Mouse (Mus musculus) kidney, adult 9 months (tissue): ENCODE measurements around the gene Zc3h6.
A peak's percentile ranks its signal among the peaks of the same experiment; 100 is the strongest.

Source experiments
- DNase-seq: peaks from one replicate; pipeline ENCODE4 v3.0.0; 2022

Zc3h6 gene

GRCm38 (mm10) chr2:129038426-129038936, 71.3 kb downstream of the Zc3h6 start:
- no peak for DNase-seq

- DNase-seq: no peak
Observed at GRCm38 (mm10) chr2:129038937-129039631, 71.9 kb downstream of the Zc3h6 start.

GRCm38 (mm10) chr2:129040567-129040966, 73.4 kb downstream of the Zc3h6 start:
- DNase-seq: no peak

DNA sequence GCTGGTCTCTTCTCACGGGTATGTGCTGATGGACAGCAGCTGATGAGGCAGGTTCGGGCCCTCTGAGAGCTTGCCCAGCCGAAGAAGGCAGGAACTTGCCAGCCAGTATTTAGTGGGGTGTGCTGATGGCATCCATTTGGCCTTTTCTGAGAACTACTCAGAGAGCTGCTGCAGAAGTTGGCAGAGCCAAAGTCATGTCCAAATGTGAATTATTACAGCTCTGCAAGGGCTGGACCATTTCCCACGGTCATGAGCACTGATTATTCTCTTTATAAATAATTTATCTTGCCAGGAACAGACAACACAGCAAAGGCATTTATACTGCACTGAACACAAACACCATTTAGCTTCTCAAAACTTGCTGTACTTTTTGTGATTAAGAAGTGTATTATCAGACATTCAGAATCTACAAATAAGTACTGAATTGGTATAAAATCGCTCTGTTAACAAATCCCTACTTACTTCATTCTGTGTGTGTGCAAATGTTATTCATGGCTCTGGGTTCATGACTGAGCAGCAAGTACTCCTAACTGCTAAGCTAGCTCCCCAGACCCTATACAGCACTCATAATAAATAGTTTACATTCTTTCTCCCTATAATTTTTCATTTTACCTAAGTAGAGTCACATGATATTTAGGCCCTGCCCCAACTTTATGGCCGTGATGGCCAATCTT, 79.1 kb downstream of the Zc3h6 start:
- peak; percentile 8 for DNase-seq

- DNase-seq: no peak
Observed at GRCm38 (mm10) chr2:129046846-129047196, 79.6 kb downstream of the Zc3h6 start.

DNA sequence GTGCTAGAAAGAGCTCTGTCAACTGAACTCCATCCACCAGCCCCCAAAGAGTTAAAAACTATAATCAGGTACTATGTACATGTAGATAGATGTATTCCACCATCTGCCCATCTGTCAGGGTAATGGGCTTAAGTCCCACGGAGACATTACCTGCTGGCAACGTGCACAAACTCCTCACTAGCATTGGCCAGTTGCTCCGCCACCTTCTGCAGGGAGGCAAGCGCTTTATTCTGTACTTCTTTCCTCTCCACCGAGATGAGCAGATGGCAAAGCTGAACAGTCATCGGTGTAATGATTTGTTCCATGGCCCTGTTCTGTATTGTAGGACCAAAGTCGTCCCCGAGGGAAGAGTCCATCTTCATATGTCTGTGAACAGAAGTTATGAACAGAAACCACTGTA, 80.6 kb downstream of the Zc3h6 start, which contains the start of gene Vinac1:
TSS of gene Vinac1 (minus strand) at position 362 of the 400 bp plus-strand sequence.
- DNase-seq: no peak

- no peak for DNase-seq
Observed at GRCm38 (mm10) chr2:129052451-129052983, 85.3 kb downstream of the Zc3h6 start.

DNA sequence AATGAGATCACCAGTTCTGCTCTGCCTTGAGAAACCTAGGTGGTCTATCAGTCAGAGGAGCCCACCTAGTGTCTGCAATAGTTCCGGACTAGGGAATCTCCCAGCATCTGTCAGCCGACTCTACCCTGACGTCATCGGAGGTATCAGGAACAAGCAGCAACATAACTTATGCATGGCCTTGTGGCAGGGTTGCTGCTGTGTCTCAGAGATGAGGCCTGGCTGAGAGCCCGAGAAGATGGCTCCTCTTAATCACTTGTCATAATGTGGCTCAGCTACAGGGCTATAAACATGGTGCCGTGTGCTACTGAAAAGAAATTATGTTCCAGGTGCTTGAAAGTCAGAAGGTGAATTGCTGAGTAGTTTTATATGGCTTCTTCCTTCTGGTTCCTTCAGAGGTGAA, 88.5 kb downstream of the Zc3h6 start:
- no peak for DNase-seq

- DNase-seq: peak; percentile 17
Observed at GRCm38 (mm10) chr2:129056597-129056996, 89.4 kb downstream of the Zc3h6 start.

GRCm38 (mm10) chr2:129057256-129057655, 90.1 kb downstream of the Zc3h6 start:
- DNase-seq: no peak

- DNase-seq: no peak
Observed at GRCm38 (mm10) chr2:129057920-129058361, 90.7 kb downstream of the Zc3h6 start.

- DNase-seq: no peak
Observed at GRCm38 (mm10) chr2:129061456-129062059, 94.4 kb downstream of the Zc3h6 start.

GRCm38 (mm10) chr2:129065437-129066282, 98.5 kb downstream of the Zc3h6 start, which contains the start of gene Ttl:
TSS of gene Ttl (plus strand) at chr2:129065942.
- DNase-seq: peak; percentile 80

GRCm38 (mm10) chr2:129066326-129066725, 99.1 kb downstream of the Zc3h6 start:
- peak; percentile 29 for DNase-seq
